ENCODE assay signal across 9 mouse cellular contexts in the genomic region with DNA sequence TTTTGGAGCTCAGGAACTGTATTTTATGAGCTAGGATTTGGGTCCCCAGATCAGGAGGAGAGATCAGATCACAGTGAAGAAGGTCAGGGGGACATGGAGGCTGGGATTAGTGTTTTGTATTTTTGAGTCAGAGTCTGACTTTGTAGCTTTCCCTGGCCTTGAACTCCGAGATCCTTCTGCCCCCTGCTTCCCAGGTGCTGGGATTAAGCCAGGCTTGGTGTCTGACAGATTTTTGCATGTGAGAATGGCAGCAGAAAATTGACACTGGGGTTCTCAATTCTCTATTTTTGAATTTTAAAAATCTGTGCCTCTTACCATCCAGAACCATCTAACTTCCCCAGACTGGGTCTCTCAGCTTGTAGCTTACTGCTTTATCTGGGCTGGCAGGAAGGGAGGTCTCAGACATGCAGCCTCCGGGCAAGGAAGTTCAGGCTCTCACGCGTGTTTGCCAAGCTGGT. TPM values are rescaled to one million over a fixed set of nuclear protein-coding genes. Genes with fewer than 3 reads are reported as not detected.
DNase-seq lines count a peak whose midpoint lies in the region; ATAC-seq and TF ChIP-seq lines count a peak whose summit lies in the region.
"Had no signal": no experiment of that assay in that cellular context is flagged by ENCODE, and none has a peak within 500 bp of the region (broad histone marks: within the 10 kb centered on the region; RNA-seq: fewer than 3 reads in every experiment).

No protein-coding gene starts in this region.

- no peak for TF ChIP-seq POLR2A in myocyte (IDR thresholded peaks at IDR 0.05; ENCODE audit: insufficient read length, low read depth)

- no peak for TF ChIP-seq CTCF in layer of hippocampus, adult 2 months (conservative IDR thresholded peaks at IDR 0.05)

- no peaks in the 10 kb centered on the region for H3K9me3 ChIP-seq in embryonic facial prominence, embryonic 13.5 days
- H3K9me3 ChIP-seq in intestine, embryonic 16.5 days (ENCODE audit: control insufficient read depth, low read length) = 0 out of 2 replicates have a peak, but pooled peaks cover 2% of the 10 kb centered on the region

- H3K79me2 ChIP-seq in myocyte (ENCODE audit: control insufficient read depth, insufficient read depth) = peaks cover 53% of the 10 kb centered on the region

- ATAC-seq in embryonic facial prominence, embryonic 13.5 days (ENCODE audit: insufficient number of reproducible peaks, insufficient read depth, low FRiP score, low TSS enrichment, low read depth) = no peak
- no peak for ATAC-seq in intestine, embryonic 16.5 days

- no peaks in the 10 kb centered on the region for H3K27me3 ChIP-seq in embryonic facial prominence, embryonic 13.5 days
- no peaks in the 10 kb centered on the region for H3K27me3 ChIP-seq in intestine, embryonic 16.5 days (replicated peaks; ENCODE audit: control insufficient read depth, insufficient read depth, low read length)
- no peaks in the 10 kb centered on the region for H3K27me3 ChIP-seq in myocyte (ENCODE audit: control insufficient read depth, insufficient read depth, insufficient read length)

- H3ac ChIP-seq in myocyte (ENCODE audit: control insufficient read depth, insufficient read length) = no peak overlapping the region

- no peak for DNase-seq in layer of hippocampus, adult 2 months (ENCODE audit: low spot score in 2 of 2)
- DNase-seq in layer of hippocampus, postnatal 25 days (ENCODE audit: extremely low spot score in 1 of 2, low spot score in 1 of 2) = no peak
- no peak for DNase-seq in testis, postnatal 10 days (ENCODE audit: low spot score)
- DNase-seq in layer of hippocampus, postnatal 10 days (ENCODE audit: low spot score in 2 of 2) = no peak
- no peak for DNase-seq in retina, embryonic 14.5 days (ENCODE audit: low spot score)
- DNase-seq: left cerebral cortex, postnatal 4 days had no signal

- peak overlapping the region; percentile 97 for H3K27ac ChIP-seq in layer of hippocampus, adult 2 months
- peak overlapping the region; percentile 90 for H3K27ac ChIP-seq in embryonic facial prominence, embryonic 13.5 days
- peak overlapping the region; percentile 93 for H3K27ac ChIP-seq in intestine, embryonic 16.5 days (ENCODE audit: low read length)

- H3K4me2 ChIP-seq in embryonic facial prominence, embryonic 13.5 days = peak overlapping the region; percentile 79
- peak overlapping the region; percentile 72 for H3K4me2 ChIP-seq in intestine, embryonic 16.5 days (ENCODE audit: low read depth, low read length)
- peak overlapping the region; percentile 95 for H3K4me2 ChIP-seq in myocyte (ENCODE audit: low read depth)

- peaks cover 35% of the 10 kb centered on the region for H3K4me1 ChIP-seq in embryonic facial prominence, embryonic 13.5 days
- H3K4me1 ChIP-seq in intestine, embryonic 16.5 days (ENCODE audit: control insufficient read depth, insufficient read depth, low read length) = peaks cover 31% of the 10 kb centered on the region

- 74% methylated on average over 4 of the region's 4 CpGs for WGBS in embryonic facial prominence, embryonic 13.5 days
- 67% methylated on average over 4 of the region's 4 CpGs for whole genome bisulfite sequencing in intestine, embryonic 16.5 days

- H3K9ac ChIP-seq in embryonic facial prominence, embryonic 13.5 days = peak overlapping the region; percentile 74
- H3K9ac ChIP-seq in intestine, embryonic 16.5 days (ENCODE audit: low read depth, low read length) = peak overlapping the region; percentile 74

- no peak overlapping the region; the same call in 1 of the 2 replicates for H3K4me3 ChIP-seq in layer of hippocampus, adult 2 months
- H3K4me3 ChIP-seq in embryonic facial prominence, embryonic 13.5 days = peak overlapping the region; percentile 70; the same call in 1 of the 2 replicates
- H3K4me3 ChIP-seq in intestine, embryonic 16.5 days (ENCODE audit: low read length) = peak overlapping the region; percentile 80; the same call in 1 of the 2 replicates
- H3K4me3 ChIP-seq in myocyte = no peak overlapping the region

- H3K36me3 ChIP-seq in embryonic facial prominence, embryonic 13.5 days = peaks cover 58% of the 10 kb centered on the region
- peaks cover 18% of the 10 kb centered on the region for H3K36me3 ChIP-seq in intestine, embryonic 16.5 days (ENCODE audit: control insufficient read depth, insufficient read depth, low read length)
- peaks cover 14% of the 10 kb centered on the region for H3K36me3 ChIP-seq in myocyte (ENCODE audit: control insufficient read depth, insufficient read depth)

TF ChIP-seq in myocyte, 11 proteins besides CTCF, POLR2A, EP300 and RAD21:
- TF ChIP-seq CEBPB (IDR thresholded peaks at IDR 0.05; ENCODE audit: insufficient read depth, poor library complexity, severe bottlenecking) = no peak
- TF ChIP-seq TCF3 (IDR thresholded peaks at IDR 0.05; ENCODE audit: insufficient read length, low read depth) = no peak
- TF ChIP-seq MYOD1 (IDR thresholded peaks at IDR 0.05; ENCODE audit: control insufficient read depth in 1 of 3, insufficient read length in 2 of 3, low read depth in 2 of 3) = no peak
- TF ChIP-seq MAX (IDR thresholded peaks at IDR 0.05; ENCODE audit: low read depth) = no peak
- no peak for TF ChIP-seq SRF (IDR thresholded peaks at IDR 0.05; ENCODE audit: control insufficient read depth, insufficient read length, low read depth)
- no peak for TF ChIP-seq USF1 (IDR thresholded peaks at IDR 0.05; ENCODE audit: low read depth)
- no peak for TF ChIP-seq REST (IDR thresholded peaks at IDR 0.05; ENCODE audit: insufficient read depth, insufficient read length)
- TF ChIP-seq POLR2AphosphoS2 (IDR thresholded peaks at IDR 0.05; ENCODE audit: insufficient read length, low read depth) = no peak
- TF ChIP-seq TCF12 (IDR thresholded peaks at IDR 0.05; ENCODE audit: insufficient read depth, poor library complexity, severe bottlenecking) = no peak
- no peak for TF ChIP-seq E2F4 (IDR thresholded peaks at IDR 0.05; ENCODE audit: insufficient read depth)
- TF ChIP-seq MYOG (IDR thresholded peaks at IDR 0.05; ENCODE audit: control insufficient read depth in 1 of 3, insufficient read depth in 1 of 3, insufficient read length in 2 of 3, low read depth in 2 of 3) = no peak

RNA-seq across cellular contexts. Expression of gene Mbd3, which starts 1.4 kb away (rescaled TPM):
- 100 to 1,000 TPM; 147 to 149 TPM for total RNA-seq in layer of hippocampus, adult 2 months (2021)
- total RNA-seq in layer of hippocampus, postnatal 25 days (2021) = 100 to 1,000 TPM; 138 to 159 TPM
- polyA plus RNA-seq in embryonic facial prominence, embryonic 13.5 days (2015; fragmentation: Nextera tagmentation; extraction: Ambion mirVana) = 263 and 297 TPM in 2 replicates
- 133 and 144 TPM in 2 replicates for polyA plus RNA-seq in intestine, embryonic 16.5 days (2015; fragmentation: Nextera tagmentation; extraction: Ambion mirVana)
- 190 TPM for polyA plus RNA-seq in myocyte (2012; fragmentation: generic; extraction: Trizol)
- 100 to 1,000 TPM; 119 to 129 TPM for total RNA-seq in layer of hippocampus, postnatal 10 days (2021)

RNA-seq across cellular contexts. Expression of gene Uqcr11, which starts 5.9 kb away (rescaled TPM):
- total RNA-seq in layer of hippocampus, adult 2 months (2021) = 100 to 1,000 TPM; 404 to 413 TPM
- total RNA-seq in layer of hippocampus, postnatal 25 days (2021) = 100 to 1,000 TPM; 520 to 551 TPM
- polyA plus RNA-seq in embryonic facial prominence, embryonic 13.5 days (2015; fragmentation: Nextera tagmentation; extraction: Ambion mirVana) = 447 and 479 TPM in 2 replicates
- 1,179 and 1,252 TPM in 2 replicates for polyA plus RNA-seq in intestine, embryonic 16.5 days (2015; fragmentation: Nextera tagmentation; extraction: Ambion mirVana)
- 1,247 TPM for polyA plus RNA-seq in myocyte (2012; fragmentation: generic; extraction: Trizol)
- total RNA-seq in layer of hippocampus, postnatal 10 days (2021) = 100 to 1,000 TPM; 503 to 527 TPM

RNA-seq across cellular contexts. Expression of gene Mex3d, which starts 13.3 kb away (rescaled TPM):
- 10 to 100 TPM; 15.5 to 17.1 TPM for total RNA-seq in layer of hippocampus, adult 2 months (2021)
- total RNA-seq in layer of hippocampus, postnatal 25 days (2021) = 10 to 100 TPM; 18.9 to 19.3 TPM
- polyA plus RNA-seq in embryonic facial prominence, embryonic 13.5 days (2015; fragmentation: Nextera tagmentation; extraction: Ambion mirVana) = 8.9 and 10.4 TPM in 2 replicates
- 1.9 and 2.7 TPM in 2 replicates for polyA plus RNA-seq in intestine, embryonic 16.5 days (2015; fragmentation: Nextera tagmentation; extraction: Ambion mirVana)
- 29.6 TPM for polyA plus RNA-seq in myocyte (2012; fragmentation: generic; extraction: Trizol)
- total RNA-seq in layer of hippocampus, postnatal 10 days (2021) = 10 to 100 TPM; 33.6 to 36.6 TPM

RNA-seq across cellular contexts. Expression of gene Tcf3, which starts 32.7 kb away (rescaled TPM):
- 10 to 100 TPM; 27.6 to 31.6 TPM for total RNA-seq in layer of hippocampus, adult 2 months (2021)
- total RNA-seq in layer of hippocampus, postnatal 25 days (2021) = 10 to 100 TPM; 26.9 to 32.1 TPM
- polyA plus RNA-seq in embryonic facial prominence, embryonic 13.5 days (2015; fragmentation: Nextera tagmentation; extraction: Ambion mirVana) = 162 and 183 TPM in 2 replicates
- polyA plus RNA-seq in intestine, embryonic 16.5 days (2015; fragmentation: Nextera tagmentation; extraction: Ambion mirVana) = 62.7 and 62.9 TPM in 2 replicates
- 67.5 TPM for polyA plus RNA-seq in myocyte (2012; fragmentation: generic; extraction: Trizol)
- 10 to 100 TPM; 36.1 to 42.9 TPM for total RNA-seq in layer of hippocampus, postnatal 10 days (2021)

RNA-seq across cellular contexts. Expression of gene Plk5, which starts 44.5 kb away (rescaled TPM):
- 10 to 100 TPM; 33.4 to 36.6 TPM for total RNA-seq in layer of hippocampus, adult 2 months (2021)
- 10 to 100 TPM; 14.6 to 16.9 TPM for total RNA-seq in layer of hippocampus, postnatal 25 days (2021)
- 1.8 and 2.6 TPM in 2 replicates for polyA plus RNA-seq in embryonic facial prominence, embryonic 13.5 days (2015; fragmentation: Nextera tagmentation; extraction: Ambion mirVana)
- polyA plus RNA-seq in intestine, embryonic 16.5 days (2015; fragmentation: Nextera tagmentation; extraction: Ambion mirVana) = 0.39 and 0.64 TPM in 2 replicates
- polyA plus RNA-seq in myocyte (2012; fragmentation: generic; extraction: Trizol) = 0.05 TPM
- total RNA-seq in layer of hippocampus, postnatal 10 days (2021) = 1 to 10 TPM; 1.7 to 3.8 TPM

Comparison
In these comparisons a context has a peak if more than half of its experiments do, and no peak if none do; other contexts are left out.
1. H3K4me3 ChIP-seq: peak in embryonic facial prominence, embryonic 13.5 days (single experiment) and intestine, embryonic 16.5 days (single experiment); none in layer of hippocampus, adult 2 months (single experiment) and myocyte (single experiment).
2. Peak in every context shown above with its lines, with median percentiles within 50 percentile points of each other: H3K27ac ChIP-seq and H3K4me2 ChIP-seq.